Mouse (Mus musculus) heart, embryonic 12.5 days (tissue): ENCODE measurements at regions not wholly inside any gene's neighbourhood (a gene's known extent, or its start where the extent isn't known, plus 50 kb on each side); places are given as distances from the start of the nearest gene placed in this dataset.

ENCODE experiments used
- ATAC-seq: fragments of 200-750 bp; cut with Nextera tagmentation; 2 replicates; pipeline ENCODE4 v1.8.0; 2017; ENCODE audit warnings: moderate TSS enrichment, moderate library complexity; ENCODE audit not compliant: insufficient number of reproducible peaks, low FRiP score
- H3K27ac ChIP-seq: fragments of 300-500 bp; sonication (generic); 2 replicates; pipeline ENCODE4 v1.5.1; 2016; ENCODE audit warnings: mild to moderate bottlenecking, moderate library complexity; ENCODE audit not compliant: poor library complexity, severe bottlenecking
- H3K27me3 ChIP-seq: fragments of 300-500 bp; sonication (generic); replicated peaks from 2 replicates; pipeline ENCODE4 v1.6.1; 2016; ENCODE audit warnings: mild to moderate bottlenecking, moderate library complexity
- H3K36me3 ChIP-seq: fragments of 300-500 bp; sonication (generic); 2 replicates; pipeline ENCODE4 v1.6.1; 2016; ENCODE audit warnings: mild to moderate bottlenecking, moderate library complexity
- H3K4me1 ChIP-seq: fragments of 300-500 bp; sonication (generic); replicated peaks from 2 replicates; pipeline ENCODE4 v1.6.1; 2016; ENCODE audit warnings: mild to moderate bottlenecking
- H3K4me2 ChIP-seq: fragments of 300-500 bp; sonication (generic); 2 replicates; pipeline ENCODE4 v1.6.1; 2016; ENCODE audit warnings: mild to moderate bottlenecking, moderate library complexity
- H3K4me3 ChIP-seq: fragments of 300-500 bp; sonication (generic); 2 replicates; pipeline ENCODE4 v1.5.1; 2016; ENCODE audit warnings: mild to moderate bottlenecking
- H3K9ac ChIP-seq: fragments of 300-500 bp; sonication (generic); 2 replicates; pipeline ENCODE4 v1.6.1; 2016; ENCODE audit warnings: mild to moderate bottlenecking, moderate library complexity
- H3K9me3 ChIP-seq: fragments of 300-500 bp; sonication (generic); replicated peaks from 2 replicates; pipeline ENCODE4 v1.6.1; 2016; ENCODE audit warnings: mild to moderate bottlenecking, moderate library complexity
- WGBS: fragments of 180-500 bp; shearing (Covaris S2); methylation state at CpG from one replicate; pipeline ENCODE4 v1.1.7; 2016; 5-methylcytosine and 5-hydroxymethylcytosine counted together

- ATAC-seq: no peak
- Histone ChIP-seq H3K36me3 (no peaks in the 10 kb centered on the region), H3K4me1 (no peaks in the 10 kb centered on the region), H3K4me3 (no peak overlapping the region), H3K27me3 (peaks cover 3% of the 10 kb centered on the region; the same call in 1 of the 2 replicates), H3K4me2 (no peak overlapping the region), H3K27ac (no peak overlapping the region), H3K9me3 (peaks cover 8% of the 10 kb centered on the region; the same call in 1 of the 2 replicates), H3K9ac (no peak overlapping the region)
- WGBS: 74% methylated on average over 2 of the region's 2 CpGs
These were observed 50.5 kb upstream of the Npas2 start for GRCm38 (mm10) chr1:39143054-39143453.

- H3K9ac ChIP-seq: no peak overlapping the region
- no peaks in the 10 kb centered on the region for H3K4me1 ChIP-seq
- ATAC-seq: no peak
- no peak overlapping the region for H3K4me3 ChIP-seq
- no peak overlapping the region for H3K27ac ChIP-seq
- H3K27me3 ChIP-seq: peaks cover 3% of the 10 kb centered on the region; the same call in 1 of the 2 replicates
- WGBS: 75% methylated on average over 5 of the region's 5 CpGs
- no peak overlapping the region for H3K4me2 ChIP-seq
- no peaks in the 10 kb centered on the region for H3K36me3 ChIP-seq
- peaks cover 5% of the 10 kb centered on the region; the same call in 1 of the 2 replicates for H3K9me3 ChIP-seq
These were observed 49.9 kb upstream of the Npas2 start for GRCm38 (mm10) chr1:39143626-39144025.
